Mouse (Mus musculus) heart, postnatal 0 days (tissue): ENCODE measurements around the gene Aplp2. TPM values are rescaled to one million over a fixed set of nuclear protein-coding genes. Genes with fewer than 3 reads are reported as not detected.

Experiments used
- ATAC-seq: fragments of 200-750 bp; cut with Nextera tagmentation; 2 replicates; pipeline ENCODE4 v1.8.0; 2017; ENCODE audit warnings: low read depth, moderate number of reproducible peaks, moderate library complexity; ENCODE audit not compliant: insufficient read depth
- DNase-seq: peaks from one replicate; pipeline ENCODE4 v3.0.0-alpha.2; 2016; ENCODE audit warnings: low spot score
- H3K27ac ChIP-seq: fragments of 300-500 bp; sonication (generic); 2 replicates; pipeline ENCODE4 v1.5.1; 2014; ENCODE audit warnings: low read depth, mild to moderate bottlenecking
- H3K27me3 ChIP-seq: fragments of 300-500 bp; sonication (generic); 2 replicates; pipeline ENCODE4 v1.6.1; 2014; ENCODE audit warnings: low read length, mixed read lengths; ENCODE audit not compliant: control insufficient read depth, insufficient read depth
- H3K36me3 ChIP-seq: fragments of 300-500 bp; sonication (generic); replicated peaks from 2 replicates; pipeline ENCODE4 v1.6.1; 2014; ENCODE audit warnings: low read length, mixed read lengths; ENCODE audit not compliant: control insufficient read depth, insufficient read depth
- H3K4me1 ChIP-seq: fragments of 300-500 bp; sonication (generic); 2 replicates; pipeline ENCODE4 v1.6.1; 2014; ENCODE audit warnings: antibody characterized with exemption; ENCODE audit not compliant: control insufficient read depth, insufficient read depth
- H3K4me2 ChIP-seq: fragments of 300-500 bp; sonication (generic); 2 replicates; pipeline ENCODE4 v1.6.1; 2014; ENCODE audit warnings: low read depth, mild to moderate bottlenecking, low read length, moderate library complexity
- H3K4me3 ChIP-seq: fragments of 300-500 bp; sonication (generic); 2 replicates; pipeline ENCODE4 v1.5.1; 2014; ENCODE audit warnings: low read depth, low read length
- H3K9ac ChIP-seq: fragments of 300-500 bp; sonication (generic); replicated peaks from 2 replicates; pipeline ENCODE4 v1.6.1; 2014; ENCODE audit warnings: low read depth, low read length, mixed read lengths
- H3K9me3 ChIP-seq: fragments of 300-500 bp; sonication (generic); replicated peaks from 2 replicates; pipeline ENCODE4 v1.6.1; 2016; ENCODE audit warnings: low read length; ENCODE audit not compliant: control insufficient read depth
- CTCF ChIP-seq: IDR thresholded peaks from 2 replicates; pipeline ENCODE4 v1.5.1; 2016; ENCODE audit warnings: antibody characterized with exemption, control low read depth, low read depth
- EP300 ChIP-seq: IDR thresholded peaks from 2 replicates; pipeline ENCODE4 v1.6.1; 2016; ENCODE audit warnings: antibody characterized with exemption, low read depth
- WGBS: fragments of 180-500 bp; shearing (Covaris S2); extraction: QIAGEN DNeasy Blood & Tissue Kit; methylation state at CpG from one replicate; pipeline ENCODE4 v1.1.7; 2014; 5-methylcytosine and 5-hydroxymethylcytosine counted together
- polyA plus RNA-seq: library from polyadenylated mRNA; unstranded; fragments of >200 nt; fragmentation: Nextera tagmentation; extraction: Ambion mirVana; gene quantifications from 2 replicates; pipeline ENCODE4 v1.2.1, GENCODE M21; 2015
- total RNA-seq: library from RNA; depleted of rRNA; stranded (reverse); fragments of >200 nt; gene quantifications from 2 replicates; pipeline ENCODE4 v1.2.3, GENCODE M21; 2014; ENCODE audit warnings: low replicate concordance

Aplp2 gene
- total and polyA plus RNA-seq, 2 experiments from 2014 or later, result 305 to 312 TPM

DNA sequence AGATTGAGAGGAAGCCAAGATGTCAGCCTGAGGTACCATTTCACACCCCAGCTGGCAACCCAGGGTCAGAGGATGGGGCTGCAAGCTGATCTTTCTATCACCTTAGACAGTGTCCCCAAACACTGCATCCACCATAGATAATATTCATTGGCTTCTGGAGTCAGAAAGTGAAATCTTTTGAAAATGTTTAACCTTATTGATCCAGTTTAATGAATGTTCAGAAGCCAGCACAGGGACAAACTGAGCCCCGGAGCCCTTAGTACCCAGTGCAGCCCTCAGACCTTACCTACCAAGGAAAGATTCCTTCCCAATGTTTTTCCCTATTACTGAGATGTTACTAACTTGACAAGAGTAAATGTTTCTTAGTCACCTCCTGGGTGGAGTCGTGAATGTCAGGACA is 26.9 kb upstream of the Aplp2 start:
- ATAC-seq, result no peak
- H3K4me1 ChIP-seq, result no peaks in the 10 kb centered on the region
- H3K4me2 ChIP-seq, result no peak overlapping the region
- H3K4me3 ChIP-seq, result no peak overlapping the region
- no peaks in the 10 kb centered on the region for H3K27me3 ChIP-seq
- no peak for TF ChIP-seq CTCF
- TF ChIP-seq EP300, result no peak
- no peak overlapping the region for H3K9ac ChIP-seq
- WGBS, result 76% methylated on average over 2 of the region's 2 CpGs
- no peaks in the 10 kb centered on the region for H3K36me3 ChIP-seq
- no peaks in the 10 kb centered on the region for H3K9me3 ChIP-seq
- DNase-seq, result no peak
- no peak overlapping the region for H3K27ac ChIP-seq

DNA sequence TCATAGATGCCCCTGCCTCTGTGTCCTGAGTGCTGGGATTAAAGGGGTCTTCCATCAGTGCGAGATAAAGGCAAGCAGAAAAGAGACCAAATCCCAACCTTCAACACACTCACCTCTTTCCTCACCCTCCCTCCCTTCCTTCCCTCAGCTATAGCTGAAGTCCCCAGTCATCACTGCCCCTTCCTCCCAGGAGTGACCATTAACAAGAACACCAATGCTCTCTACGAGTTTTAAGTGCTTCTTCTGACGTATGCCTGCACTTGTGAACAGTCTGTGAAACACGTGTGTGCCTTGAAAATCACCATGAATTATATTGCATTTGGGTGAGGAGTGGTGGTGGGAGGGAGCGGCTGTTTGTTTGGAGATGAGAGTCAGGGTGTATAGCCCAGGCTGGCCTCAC is 24.5 kb upstream of the Aplp2 start:
- no peak overlapping the region for H3K27ac ChIP-seq
- H3K9me3 ChIP-seq, result no peaks in the 10 kb centered on the region
- no peak overlapping the region for H3K4me3 ChIP-seq
- ATAC-seq (no peak), DNase-seq (no peak)
- no peak overlapping the region for H3K9ac ChIP-seq
- no peak overlapping the region for H3K4me2 ChIP-seq
- no peaks in the 10 kb centered on the region for H3K36me3 ChIP-seq
- TF ChIP-seq CTCF (no peak), EP300 (no peak)
- WGBS, result 68% methylated on average over 5 of the region's 5 CpGs
- no peaks in the 10 kb centered on the region for H3K27me3 ChIP-seq
- no peaks in the 10 kb centered on the region for H3K4me1 ChIP-seq

DNA sequence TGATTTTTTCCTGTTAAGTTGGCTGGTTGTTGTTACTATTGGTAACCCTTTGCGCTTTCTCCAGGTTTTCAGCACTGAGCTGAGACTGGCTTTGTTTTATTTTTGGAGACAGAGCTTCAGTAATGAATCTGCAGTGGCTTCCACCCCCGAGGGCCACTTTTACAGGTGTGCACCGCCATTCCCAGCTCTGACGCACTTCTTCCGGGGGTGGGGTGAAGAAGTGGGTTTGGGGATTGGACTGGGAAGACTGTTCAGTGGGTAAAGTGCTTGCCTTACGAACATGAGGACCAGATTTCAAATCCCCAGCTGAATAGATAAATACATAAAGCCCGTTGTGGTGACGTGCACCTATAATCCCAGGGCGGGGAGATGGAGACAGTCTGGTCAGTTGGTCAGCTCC is 23.9 kb upstream of the Aplp2 start:
- Histone ChIP-seq H3K9me3 (no peaks in the 10 kb centered on the region), H3K9ac (no peak overlapping the region), H3K4me3 (no peak overlapping the region), H3K4me2 (no peak overlapping the region), H3K4me1 (no peaks in the 10 kb centered on the region), H3K36me3 (no peaks in the 10 kb centered on the region), H3K27me3 (no peaks in the 10 kb centered on the region), H3K27ac (no peak overlapping the region)
- WGBS, result 74% methylated on average over 9 of the region's 9 CpGs
- DNase-seq (no peak), ATAC-seq (no peak)
- TF ChIP-seq CTCF, result no peak
- no peak for TF ChIP-seq EP300

DNA sequence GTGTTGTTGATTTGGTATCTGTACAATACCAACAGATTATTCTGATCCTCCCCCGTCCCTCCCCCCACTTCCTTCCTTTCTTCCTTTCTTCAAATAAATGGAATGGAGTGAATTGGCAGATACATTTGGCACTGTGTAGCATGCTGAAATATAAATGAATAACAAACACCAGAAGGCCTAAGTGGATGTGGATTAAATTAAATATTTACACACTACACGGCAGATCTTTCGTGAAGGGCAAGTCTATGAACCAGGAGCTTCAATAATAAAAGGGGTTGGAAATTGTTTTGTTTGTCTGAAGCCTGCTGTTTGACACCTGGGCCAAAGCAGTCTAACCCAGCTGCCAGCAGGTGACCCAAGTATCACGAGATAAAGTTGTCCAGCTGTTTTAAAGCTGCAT is 23.4 kb upstream of the Aplp2 start:
- no peak overlapping the region for H3K4me2 ChIP-seq
- H3K27me3 ChIP-seq, result no peaks in the 10 kb centered on the region
- no peaks in the 10 kb centered on the region for H3K36me3 ChIP-seq
- ATAC-seq (no peak), DNase-seq (no peak)
- no peak overlapping the region for H3K9ac ChIP-seq
- WGBS, result 47% methylated on average over 4 of the region's 4 CpGs
- H3K27ac ChIP-seq, result no peak overlapping the region
- TF ChIP-seq CTCF, result no peak
- TF ChIP-seq EP300, result no peak
- H3K4me3 ChIP-seq, result no peak overlapping the region
- H3K4me1 ChIP-seq, result no peaks in the 10 kb centered on the region
- H3K9me3 ChIP-seq, result no peaks in the 10 kb centered on the region

DNA sequence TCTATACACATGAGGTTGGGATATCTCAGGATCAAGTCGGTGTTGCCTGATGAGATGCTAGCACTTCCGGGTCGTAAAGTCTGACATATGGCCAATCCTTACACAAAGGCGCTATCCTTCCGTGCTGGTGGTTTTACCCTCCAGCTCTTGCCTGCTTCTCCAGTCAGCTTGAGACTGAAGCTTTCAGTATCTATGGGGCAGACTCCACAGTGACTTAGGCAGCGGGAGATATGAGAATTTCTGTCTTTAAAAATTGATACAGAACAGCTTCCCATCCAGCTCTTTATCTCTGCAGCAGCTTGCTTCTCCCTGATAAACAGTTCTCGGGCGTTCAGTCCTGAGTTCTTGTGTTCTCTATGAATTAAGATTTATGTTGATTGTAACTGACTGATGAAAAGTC is 14.9 kb upstream of the Aplp2 start:
- Histone ChIP-seq H3K4me3 (no peak overlapping the region), H3K4me2 (no peak overlapping the region), H3K27ac (no peak overlapping the region), H3K9me3 (no peaks in the 10 kb centered on the region), H3K36me3 (no peaks in the 10 kb centered on the region), H3K27me3 (no peaks in the 10 kb centered on the region), H3K4me1 (0 out of 2 replicates have a peak, but pooled peaks cover 4% of the 10 kb centered on the region), H3K9ac (no peak overlapping the region)
- 59% methylated on average over 8 of the region's 8 CpGs for WGBS
- ATAC-seq (no peak), DNase-seq (no peak)
- no peak for TF ChIP-seq CTCF
- no peak for TF ChIP-seq EP300

DNA sequence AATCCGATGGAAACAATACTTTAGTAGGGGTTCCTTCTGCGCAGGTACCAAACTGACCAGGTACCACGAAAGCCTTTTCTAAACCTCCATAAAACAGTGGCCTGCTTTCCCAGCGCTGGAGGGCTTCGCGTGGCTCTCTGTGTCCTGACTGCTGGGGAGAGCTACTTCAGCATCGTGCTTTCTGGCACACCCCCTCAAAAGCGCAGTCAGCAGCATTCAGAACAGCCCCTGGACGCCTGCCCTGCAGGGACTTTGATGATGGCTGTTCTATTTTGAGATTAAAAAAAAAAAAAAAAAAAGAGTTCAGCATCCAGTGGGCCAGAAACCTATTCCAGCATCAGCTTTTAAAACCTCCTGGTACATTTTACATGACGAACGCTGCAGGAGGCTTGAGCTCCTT is 14.2 kb upstream of the Aplp2 start:
- Histone ChIP-seq H3K4me1 (0 out of 2 replicates have a peak, but pooled peaks cover 4% of the 10 kb centered on the region), H3K27ac (no peak overlapping the region), H3K4me2 (no peak overlapping the region), H3K36me3 (no peaks in the 10 kb centered on the region), H3K4me3 (no peak overlapping the region), H3K9me3 (no peaks in the 10 kb centered on the region), H3K27me3 (no peaks in the 10 kb centered on the region), H3K9ac (no peak overlapping the region)
- peak; percentile 72 for DNase-seq
- ATAC-seq, result peak; percentile 88
- TF ChIP-seq CTCF, result no peak
- TF ChIP-seq EP300, result no peak
- WGBS, result 45% methylated on average over 11 of the region's 11 CpGs
